Mouse (Mus musculus): ENCODE measurements at regions not wholly inside any gene's neighbourhood (a gene's known extent, or its start where the extent isn't known, plus 50 kb on each side); places are given as distances from the start of the nearest gene placed in this dataset.

DNA sequence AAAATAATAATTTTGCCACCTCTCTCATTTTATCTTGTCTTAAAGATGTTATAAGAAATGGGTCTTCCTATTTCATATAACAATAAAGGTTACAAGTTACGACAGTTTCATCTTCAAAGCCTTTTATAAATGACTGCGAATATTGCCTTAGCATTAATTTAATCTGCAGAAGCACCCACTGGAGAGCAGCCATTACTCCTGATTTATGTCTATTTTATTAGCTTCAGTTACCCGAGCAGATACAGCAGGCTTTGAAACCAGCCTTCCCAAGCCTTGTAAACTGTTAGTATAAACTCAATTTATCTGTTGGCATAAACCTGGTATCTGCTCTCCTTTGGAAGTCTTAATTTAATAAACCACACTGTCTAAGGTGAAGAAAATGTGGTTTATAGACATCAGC, 2851.6 kb upstream of the Gm6569 start:
- no peak for DNase-seq (ENCODE audit: low read depth, low spot score)
- H3K27me3 ChIP-seq = no peaks in the 10 kb centered on the region
- CTCF ChIA-PET = no interaction called here
- TF ChIP-seq CTCF (IDR thresholded peaks at IDR 0.05) = no peak
- POLR2A ChIA-PET = no interaction called here
- in situ Hi-C loops (cut with MboI; ENCODE audit: low pct_unique_long_range_greater_than_20kb) = no loop called here
- no peak for ATAC-seq

DNA sequence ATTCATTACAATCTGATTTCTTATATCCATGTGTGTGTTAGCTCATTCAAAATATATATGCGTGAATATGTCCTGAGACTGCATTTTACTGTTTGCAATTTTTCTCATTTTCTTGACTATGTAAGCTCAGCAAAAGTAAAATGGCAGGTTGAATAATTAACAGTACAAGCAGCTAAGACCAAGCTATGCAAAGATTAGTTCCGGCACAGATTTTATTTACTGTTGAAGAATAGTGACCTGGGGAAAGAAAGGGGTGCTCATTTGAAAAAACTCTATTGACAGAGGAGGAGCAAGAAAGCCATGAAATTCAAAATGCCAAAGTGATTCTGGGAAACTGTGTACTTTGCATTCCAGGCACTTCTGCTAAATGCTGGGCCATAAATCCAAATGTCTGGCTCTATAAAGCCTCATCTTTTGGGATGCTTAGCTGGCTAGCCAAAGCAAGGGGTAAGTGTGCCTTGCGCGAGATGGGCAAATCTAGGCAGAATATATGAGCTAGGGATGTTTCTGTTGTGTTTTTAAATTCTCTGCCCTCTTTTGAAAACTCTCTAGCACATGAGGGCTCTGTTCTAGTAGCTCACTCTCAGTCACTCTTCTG, 2846.3 kb upstream of the Gm6569 start:
- ChIA-PET POLR2A (no interaction called here), CTCF (no interaction called here)
- ATAC-seq (no peak), DNase-seq (ENCODE audit: low read depth, low spot score) (no peak)
- in situ Hi-C loops (cut with MboI; ENCODE audit: low pct_unique_long_range_greater_than_20kb) = no loop called here
- no peaks in the 10 kb centered on the region for H3K27me3 ChIP-seq
- no peak for TF ChIP-seq CTCF (IDR thresholded peaks at IDR 0.05)

DNA sequence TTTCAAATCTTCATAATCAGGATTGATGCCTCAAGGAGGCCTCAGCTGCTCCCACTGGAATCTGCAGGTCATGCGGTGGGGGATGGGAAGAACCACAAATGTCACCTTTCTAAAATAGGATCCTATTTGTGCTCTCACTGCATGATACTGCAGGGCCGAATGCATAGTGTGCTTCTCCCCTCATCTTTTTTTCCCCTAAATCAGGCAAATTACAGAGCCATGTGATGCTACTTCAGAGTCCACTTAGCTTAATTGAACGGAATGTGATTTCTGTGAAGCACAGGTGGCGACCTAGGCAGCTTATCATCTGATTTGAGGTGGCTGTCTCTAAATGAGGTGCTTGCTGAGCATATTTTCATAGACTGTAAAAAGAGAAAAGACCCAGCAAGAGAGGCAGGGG, 2841.0 kb upstream of the Gm6569 start:
- POLR2A ChIA-PET = interaction anchor here (0.8 kb wide), 1 partner anchor 9 kb away, joined by 3 read pairs; no protein-coding TSS in a partner anchor
- in situ Hi-C loops (cut with MboI; ENCODE audit: low pct_unique_long_range_greater_than_20kb) = no loop called here
- DNase-seq (ENCODE audit: low read depth, low spot score) = no peak
- CTCF ChIA-PET = interaction anchor here (1.7 kb wide), 1 partner anchor 9 kb away, joined by 3 read pairs; no protein-coding TSS in a partner anchor
- ATAC-seq = no peak
- no peak for TF ChIP-seq CTCF (IDR thresholded peaks at IDR 0.05)
- H3K27me3 ChIP-seq = no peaks in the 10 kb centered on the region

DNA sequence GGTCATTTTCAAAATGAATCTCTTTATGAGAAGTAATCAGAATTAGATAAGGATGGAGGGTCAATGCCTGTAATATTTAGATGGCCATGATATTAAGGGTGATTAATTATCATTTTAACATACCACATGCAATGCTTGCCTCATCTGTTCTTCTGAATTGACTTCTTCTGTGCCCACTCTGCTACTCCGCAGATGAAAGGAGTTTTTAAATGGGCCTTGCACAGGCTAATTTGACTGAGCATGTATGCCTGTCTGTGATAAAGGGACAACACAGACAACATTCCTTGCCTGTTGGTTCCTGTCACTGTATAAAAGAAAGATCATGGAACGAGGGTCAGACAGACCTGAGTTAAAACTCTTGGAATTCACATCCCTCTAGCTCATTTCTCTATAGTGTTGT, 2824.0 kb upstream of the Gm6569 start:
- TF ChIP-seq CTCF (IDR thresholded peaks at IDR 0.05) = no peak
- in situ Hi-C loops (cut with MboI; ENCODE audit: low pct_unique_long_range_greater_than_20kb) = no loop called here
- no peak for ATAC-seq
- DNase-seq (ENCODE audit: low read depth, low spot score) = no peak
- ChIA-PET CTCF (no interaction called here), POLR2A (no interaction called here)
- H3K27me3 ChIP-seq = peaks cover 4% of the 10 kb centered on the region

DNA sequence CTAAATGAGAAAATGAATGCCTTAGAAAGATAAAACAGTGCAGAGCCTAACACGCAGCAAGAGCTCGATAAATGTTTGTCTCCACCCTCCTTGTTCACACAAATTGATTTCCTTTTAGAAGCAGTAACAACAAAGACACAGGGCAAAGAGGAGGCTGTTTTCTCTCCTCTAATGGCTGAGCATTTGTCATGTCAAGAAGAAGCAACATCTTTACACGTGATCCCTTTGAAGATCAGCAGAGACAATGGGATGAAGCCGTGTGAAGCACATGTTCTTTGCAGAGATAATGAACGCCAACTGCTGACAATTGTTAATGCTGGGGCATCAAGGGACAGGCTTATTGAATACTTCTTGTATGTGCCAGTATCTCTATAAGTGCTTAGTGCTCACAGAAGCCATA, 2823.6 kb upstream of the Gm6569 start:
- ATAC-seq (no peak), DNase-seq (ENCODE audit: low read depth, low spot score) (no peak)
- H3K27me3 ChIP-seq = peaks cover 4% of the 10 kb centered on the region
- ChIA-PET CTCF (no interaction called here), POLR2A (no interaction called here)
- TF ChIP-seq CTCF (IDR thresholded peaks at IDR 0.05) = no peak
- in situ Hi-C loops (cut with MboI; ENCODE audit: low pct_unique_long_range_greater_than_20kb) = no loop called here

DNA sequence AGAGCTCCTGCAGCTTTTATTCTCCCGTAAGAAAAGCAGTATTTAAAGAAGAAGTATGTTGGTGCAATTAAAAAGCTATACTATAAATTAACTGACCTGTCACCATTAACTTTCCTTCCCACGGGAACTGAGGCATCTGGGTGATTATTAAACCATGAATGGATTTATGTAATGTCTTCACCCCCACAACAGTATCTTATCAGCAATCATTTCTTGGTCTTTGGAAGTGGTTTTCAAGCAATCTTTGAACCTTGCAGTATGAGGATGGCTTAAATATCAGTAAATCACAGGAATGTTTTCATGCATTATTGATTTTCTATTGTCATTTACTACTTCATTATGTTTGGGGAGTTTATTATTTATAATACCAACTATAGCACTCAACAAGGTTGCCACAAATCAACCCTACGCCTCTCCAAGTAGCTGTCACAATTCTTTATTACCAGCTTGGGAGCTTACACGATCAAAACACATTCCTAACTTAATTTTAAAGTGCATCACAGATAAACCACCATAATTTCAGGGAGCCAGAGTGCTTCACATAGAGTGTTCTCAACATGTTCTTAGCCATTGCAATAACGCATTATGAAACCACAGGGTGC, 2780.0 kb upstream of the Gm6569 start:
- no peak for TF ChIP-seq CTCF (IDR thresholded peaks at IDR 0.05)
- no peaks in the 10 kb centered on the region for H3K27me3 ChIP-seq
- ATAC-seq (no peak), DNase-seq (ENCODE audit: low read depth, low spot score) (no peak)
- ChIA-PET CTCF (no interaction called here), POLR2A (no interaction called here)
- in situ Hi-C loops (cut with MboI; ENCODE audit: low pct_unique_long_range_greater_than_20kb) = no loop called here

DNA sequence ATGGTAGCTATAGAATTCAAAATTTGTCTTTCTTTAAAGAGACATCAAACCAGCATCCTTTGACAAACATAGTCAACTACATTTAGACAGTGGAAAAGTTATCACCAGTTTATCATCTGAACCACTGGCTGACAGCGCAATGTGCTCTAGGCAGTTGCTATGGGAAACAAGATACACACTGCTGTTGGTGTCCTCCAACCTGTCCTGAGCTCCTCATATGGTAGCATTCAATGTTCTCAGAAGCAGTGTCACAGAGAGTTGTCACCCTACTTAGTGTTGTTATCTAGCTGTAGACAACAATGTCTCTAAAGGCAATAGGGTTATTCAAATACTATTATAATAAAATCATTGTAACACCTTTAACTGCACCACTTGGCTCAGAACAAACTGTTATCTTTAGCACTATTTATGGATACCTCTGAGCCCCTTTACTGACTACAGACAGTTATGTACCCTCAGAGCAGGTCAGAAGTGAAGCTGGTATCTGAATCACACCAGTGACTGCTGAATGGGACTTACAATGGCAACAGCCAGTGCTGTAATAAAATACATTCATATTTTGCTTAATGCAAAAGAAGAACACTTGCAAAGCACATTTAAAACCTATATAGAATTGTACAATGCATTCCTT, 2747.9 kb upstream of the Gm6569 start:
- POLR2A ChIA-PET = no interaction called here
- no peak for ATAC-seq
- no peak for TF ChIP-seq CTCF (IDR thresholded peaks at IDR 0.05)
- peaks cover 4% of the 10 kb centered on the region for H3K27me3 ChIP-seq
- in situ Hi-C loops (cut with MboI; ENCODE audit: low pct_unique_long_range_greater_than_20kb) = no loop called here
- CTCF ChIA-PET = no interaction called here
- DNase-seq (ENCODE audit: low read depth, low spot score) = no peak

DNA sequence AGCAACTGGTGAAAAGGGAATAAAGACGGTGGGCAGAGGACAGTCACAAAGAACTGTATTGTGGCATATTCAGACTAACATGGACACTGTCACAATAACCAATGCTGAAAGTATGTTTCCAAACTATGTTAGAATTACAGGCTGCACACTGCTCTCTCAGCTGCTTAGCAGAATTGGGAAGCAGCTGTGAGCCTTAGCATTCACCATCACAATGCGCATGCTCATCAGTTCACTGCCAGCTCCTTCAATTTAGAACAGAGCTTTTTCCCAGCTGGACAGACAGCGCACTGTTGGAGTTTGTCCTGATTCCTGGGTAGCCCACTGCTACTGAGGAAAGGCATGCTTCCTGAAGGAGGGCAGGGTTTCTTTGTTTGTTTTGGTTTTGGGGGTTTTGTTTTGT, 2735.2 kb upstream of the Gm6569 start:
- in situ Hi-C loops (cut with MboI; ENCODE audit: low pct_unique_long_range_greater_than_20kb) = no loop called here
- DNase-seq (ENCODE audit: low read depth, low spot score) = no peak
- ChIA-PET POLR2A (no interaction called here), CTCF (no interaction called here)
- TF ChIP-seq CTCF (IDR thresholded peaks at IDR 0.05) = no peak
- H3K27me3 ChIP-seq = no peaks in the 10 kb centered on the region
- no peak for ATAC-seq

DNA sequence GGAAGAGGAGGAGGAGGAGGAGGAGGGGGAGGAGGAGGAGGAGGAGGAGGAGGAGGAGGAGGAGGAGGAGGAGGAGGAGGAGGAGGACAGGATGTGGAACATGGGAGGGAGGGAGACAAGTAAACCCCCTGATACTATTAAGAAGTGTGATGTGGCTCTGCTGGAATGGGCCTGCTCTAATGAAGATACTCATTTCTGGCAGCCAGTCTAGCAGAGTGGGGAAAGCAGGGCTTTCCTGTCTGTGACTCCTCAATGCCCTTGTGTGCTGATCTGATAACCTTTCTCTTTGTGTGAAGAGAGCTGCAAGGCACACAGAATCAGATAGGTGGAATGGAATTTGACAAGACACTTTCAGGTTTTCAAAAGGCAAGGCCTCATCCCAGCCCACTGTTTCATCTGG, 2704.6 kb upstream of the Gm6569 start:
- in situ Hi-C loops (cut with MboI; ENCODE audit: low pct_unique_long_range_greater_than_20kb) = no loop called here
- POLR2A ChIA-PET = no interaction called here
- ATAC-seq (no peak), DNase-seq (ENCODE audit: low read depth, low spot score) (no peak)
- CTCF ChIA-PET = interaction anchor here (1.1 kb wide), 1 partner anchor 8 kb away, joined by 3 read pairs; no protein-coding TSS in a partner anchor
- H3K27me3 ChIP-seq = no peaks in the 10 kb centered on the region
- TF ChIP-seq CTCF (IDR thresholded peaks at IDR 0.05) = no peak

DNA sequence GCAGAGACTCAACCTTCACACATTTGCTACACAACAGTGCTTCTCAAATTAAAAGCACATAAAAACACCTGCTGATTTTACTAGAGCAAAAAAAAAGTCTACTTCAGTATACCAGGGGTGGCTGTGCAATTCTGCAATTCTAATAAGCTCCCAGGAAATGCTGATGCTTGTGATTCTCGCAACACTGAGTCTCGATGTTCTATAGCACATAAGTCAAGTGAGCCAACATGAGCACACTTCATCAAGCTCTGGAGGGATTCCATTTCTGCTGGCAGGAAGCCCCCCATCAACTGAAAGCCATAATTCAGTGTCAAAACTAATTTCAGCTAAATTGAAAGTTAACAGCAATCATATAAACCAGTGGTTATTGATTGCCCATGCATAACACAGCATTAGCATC, 2676.7 kb upstream of the Gm6569 start:
- POLR2A ChIA-PET = no interaction called here

DNA sequence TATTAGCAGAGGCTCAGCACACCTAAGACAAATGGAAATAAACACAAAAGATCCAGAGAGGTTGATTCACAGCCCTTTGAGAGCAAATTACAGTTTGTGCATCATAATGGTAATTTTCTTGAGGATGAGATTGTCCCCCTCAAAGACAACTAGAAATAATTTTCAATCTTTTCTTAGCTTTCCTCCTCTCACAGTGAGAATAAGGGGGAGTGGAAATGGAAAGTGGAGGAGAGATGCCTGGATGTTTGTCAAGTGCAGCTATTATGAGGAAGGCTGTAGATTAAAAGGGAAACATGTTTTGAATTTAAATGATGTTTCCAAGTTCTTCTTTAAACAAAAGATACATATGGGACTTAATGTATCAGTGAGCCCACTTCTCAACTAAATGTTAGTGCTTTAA, 2672.3 kb upstream of the Gm6569 start:
- CTCF ChIA-PET = no interaction called here
- DNase-seq (ENCODE audit: low read depth, low spot score) = no peak
- in situ Hi-C loops (cut with MboI; ENCODE audit: low pct_unique_long_range_greater_than_20kb) = no loop called here
- TF ChIP-seq CTCF (IDR thresholded peaks at IDR 0.05) = no peak
- ATAC-seq = no peak
- POLR2A ChIA-PET = no interaction called here
- no peaks in the 10 kb centered on the region for H3K27me3 ChIP-seq

More for the DNA sequence above, 2676.7 kb upstream of the Gm6569 start:
- no peak for DNase-seq (ENCODE audit: low read depth, low spot score)
- in situ Hi-C loops (cut with MboI; ENCODE audit: low pct_unique_long_range_greater_than_20kb) = no loop called here
- no peak for TF ChIP-seq CTCF (IDR thresholded peaks at IDR 0.05)
- ATAC-seq = no peak
- no peaks in the 10 kb centered on the region for H3K27me3 ChIP-seq
- CTCF ChIA-PET = no interaction called here

All from Patski (cell line).